Mouse (Mus musculus) layer of hippocampus, adult 11-12 months (tissue): ENCODE measurements around the gene Col6a5.
"Not testable (repeated sequence)": the region's sequence is repeated elsewhere in the genome, so short reads cannot be mapped to it uniquely, and the experiment has no call there.

Experiments
- DNase-seq: peaks from one replicate; pipeline ENCODE4 v3.0.0; 2022; ENCODE audit warnings: low spot score

Gene Col6a5

GRCm38 (mm10) chr9:105909352-105909751 is 51.1 kb downstream of the Col6a5 start:
- DNase-seq, result no peak

GRCm38 (mm10) chr9:105907411-105907810 is 53.0 kb downstream of the Col6a5 start:
- DNase-seq, result no peak

- no peak for DNase-seq
These were observed 72.9 kb downstream of the Col6a5 start for GRCm38 (mm10) chr9:105887521-105887920.

- peak; percentile 30 for DNase-seq
These were observed 75.6 kb downstream of the Col6a5 start for GRCm38 (mm10) chr9:105884656-105885430.

- DNase-seq, result no peak
These were observed 79.7 kb downstream of the Col6a5 start for GRCm38 (mm10) chr9:105880743-105881142.

GRCm38 (mm10) chr9:105878365-105879108 is 81.9 kb downstream of the Col6a5 start:
- DNase-seq, result no peak

- DNase-seq, result no peak
These were observed 84.3 kb downstream of the Col6a5 start for GRCm38 (mm10) chr9:105876124-105876523.

- no peak for DNase-seq
These were observed 88.8 kb downstream of the Col6a5 start for GRCm38 (mm10) chr9:105871643-105872042.

GRCm38 (mm10) chr9:105857773-105858172 is 102.7 kb downstream of the Col6a5 start:
- DNase-seq, result peak; percentile 77

- no peak for DNase-seq
These were observed 107.7 kb downstream of the Col6a5 start for GRCm38 (mm10) chr9:105852778-105853065.

- DNase-seq, result no peak
These were observed 108.2 kb downstream of the Col6a5 start for GRCm38 (mm10) chr9:105852015-105852777.

GRCm38 (mm10) chr9:105851011-105851410 is 109.4 kb downstream of the Col6a5 start:
- DNase-seq, result no peak

GRCm38 (mm10) chr9:105848396-105848795 is 112.0 kb downstream of the Col6a5 start:
- no peak for DNase-seq

- DNase-seq, result no peak
These were observed 113.2 kb downstream of the Col6a5 start for GRCm38 (mm10) chr9:105847261-105847660.

- DNase-seq, result not testable (repeated sequence)
These were observed 119.1 kb downstream of the Col6a5 start for GRCm38 (mm10) chr9:105841386-105841785.

- DNase-seq, result no peak
These were observed 121.3 kb downstream of the Col6a5 start for GRCm38 (mm10) chr9:105839147-105839515.

GRCm38 (mm10) chr9:105838396-105839146 is 121.9 kb downstream of the Col6a5 start:
- no peak for DNase-seq

- DNase-seq, result no peak
These were observed 124.9 kb downstream of the Col6a5 start for GRCm38 (mm10) chr9:105835587-105835986.

GRCm38 (mm10) chr9:105834799-105835198 is 125.6 kb downstream of the Col6a5 start:
- no peak for DNase-seq

- no peak for DNase-seq
These were observed 129.2 kb downstream of the Col6a5 start for GRCm38 (mm10) chr9:105831291-105831690.

GRCm38 (mm10) chr9:105827791-105828385 is 132.6 kb downstream of the Col6a5 start, which contains the start of gene Col6a6:
Col6a6 (minus strand) TSS chr9:105828160.
- no peak for DNase-seq
